Mouse (Mus musculus): ENCODE measurements around the gene Hpca.

- no peak for TF ChIP-seq POLR2A (IDR thresholded peaks at IDR 0.05; ENCODE audit: extremely low read depth, insufficient read depth, low read length)
- TF ChIP-seq CTCF (IDR thresholded peaks at IDR 0.05; ENCODE audit: low read depth, low read length): no peak
These were observed 24.6 kb upstream of the Hpca start for GRCm38 (mm10) chr4:129146392-129146791.
